Mouse (Mus musculus) midbrain, embryonic 15.5 days (tissue): ENCODE measurements around the gene Ppp1r13l. TPM values are rescaled to one million over a fixed set of nuclear protein-coding genes. Genes with fewer than 3 reads are reported as not detected.

Experiments
- ATAC-seq: fragments of 200-750 bp; cut with Nextera tagmentation; replicated peaks from 2 replicates; pipeline ENCODE4 v1.8.0; 2017; ENCODE audit warnings: moderate TSS enrichment
- H3K27ac ChIP-seq: fragments of 300-500 bp; sonication (generic); 2 replicates; pipeline ENCODE4 v1.5.1; 2015; ENCODE audit warnings: mild to moderate bottlenecking, inconsistent platforms
- H3K27me3 ChIP-seq: fragments of 300-500 bp; sonication (generic); replicated peaks from 2 replicates; pipeline ENCODE4 v1.6.1; 2015; ENCODE audit warnings: inconsistent platforms
- H3K36me3 ChIP-seq: fragments of 300-500 bp; sonication (generic); replicated peaks from 2 replicates; pipeline ENCODE4 v1.6.1; 2015; ENCODE audit warnings: inconsistent platforms
- H3K4me1 ChIP-seq: fragments of 300-500 bp; sonication (generic); 2 replicates; pipeline ENCODE4 v1.6.1; 2015; ENCODE audit warnings: inconsistent platforms
- H3K4me2 ChIP-seq: fragments of 300-500 bp; sonication (generic); 2 replicates; pipeline ENCODE4 v1.6.1; 2015; ENCODE audit warnings: inconsistent platforms, mild to moderate bottlenecking, moderate library complexity
- H3K4me3 ChIP-seq: fragments of 300-500 bp; sonication (generic); 2 replicates; pipeline ENCODE4 v1.5.1; 2015; ENCODE audit warnings: mild to moderate bottlenecking, inconsistent platforms
- H3K9ac ChIP-seq: fragments of 300-500 bp; sonication (generic); 2 replicates; pipeline ENCODE4 v1.6.1; 2015; ENCODE audit warnings: mild to moderate bottlenecking, inconsistent platforms
- H3K9me3 ChIP-seq: fragments of 300-500 bp; sonication (generic); 2 replicates; pipeline ENCODE4 v1.6.1; 2016; ENCODE audit warnings: inconsistent platforms
- WGBS: fragments of 180-500 bp; shearing (Covaris S2); methylation state at CpG from one replicate; pipeline ENCODE4 v1.1.7; 2015; ENCODE audit warnings: mixed read lengths; 5-methylcytosine and 5-hydroxymethylcytosine counted together
- polyA plus RNA-seq: library from polyadenylated mRNA; unstranded; fragments of >200 nt; fragmentation: Nextera tagmentation; extraction: Ambion mirVana; gene quantifications from 2 replicates; pipeline ENCODE4 v1.2.1, GENCODE M21; 2015

Ppp1r13l gene
- polyA plus RNA-seq, 1 experiment from 2014 or later: 2.5 TPM

DNA sequence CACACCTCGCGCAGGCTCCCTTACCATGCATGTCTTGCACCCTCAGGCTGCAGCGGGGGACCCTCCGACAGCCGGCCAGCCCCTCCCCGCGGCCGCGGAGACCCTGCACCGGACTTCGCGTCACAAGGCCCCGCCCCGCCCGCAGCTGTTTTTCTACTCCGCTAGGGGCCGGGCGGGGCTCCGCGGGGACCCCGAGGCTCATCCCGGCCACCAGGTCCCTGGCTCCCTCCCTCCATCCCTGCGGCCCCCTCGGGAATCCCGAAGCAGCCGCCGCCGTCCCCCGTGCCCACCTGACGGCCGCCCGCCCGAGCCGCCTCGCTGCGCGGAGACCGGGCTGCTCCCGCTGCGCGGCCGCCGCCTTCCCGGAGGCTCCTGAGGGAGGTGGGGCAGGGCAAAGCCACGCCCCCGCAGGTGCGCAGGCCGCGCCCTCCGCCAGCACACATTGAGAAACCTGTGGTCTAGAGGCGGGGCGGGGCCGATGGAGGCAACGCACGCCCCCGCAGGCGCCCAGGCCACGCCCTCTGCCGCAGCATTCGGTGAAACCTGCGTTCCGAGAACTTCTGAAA is 44.3 kb downstream of the Ppp1r13l start, which contains the start of gene Klc3:
Klc3 (minus strand) TSS at position 374 of the 566 bp plus-strand sequence.
- H3K4me3 ChIP-seq: peak within 1 kb of the TSS; percentile 50
- ATAC-seq: no peak
- H3K27ac ChIP-seq: no peak within 1 kb of the TSS
- peak within 1 kb of the TSS; percentile 48 for H3K9ac ChIP-seq
- peaks cover 14% of the 10 kb centered on the region for H3K4me1 ChIP-seq
- H3K36me3 ChIP-seq: no peaks in the 10 kb centered on the region
- under 1% methylated on average over 59 of the region's 62 CpGs for WGBS
- H3K9me3 ChIP-seq: no peaks in the 10 kb centered on the region
- peak within 1 kb of the TSS; percentile 95 for H3K4me2 ChIP-seq
- peaks cover 45% of the 10 kb centered on the region for H3K27me3 ChIP-seq

DNA sequence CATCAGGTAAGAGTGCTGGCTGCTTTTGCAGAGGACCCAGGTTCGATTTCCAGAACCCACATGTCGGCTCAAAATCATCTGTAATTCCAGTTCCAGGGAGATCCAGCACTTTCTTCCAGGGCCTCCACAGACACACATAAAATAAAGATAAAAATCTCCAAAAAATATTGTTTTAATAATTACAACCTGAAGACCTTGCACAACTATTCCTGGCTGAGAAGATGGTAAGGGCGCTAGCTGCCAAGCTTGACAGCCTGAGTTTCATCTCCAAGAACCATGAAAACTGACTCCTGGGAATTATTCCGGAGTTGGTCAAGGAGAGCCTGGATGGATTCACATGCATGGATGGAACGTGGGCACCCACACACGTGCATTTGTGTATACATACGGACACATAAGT is 44.9 kb downstream of the Ppp1r13l start, which contains the start of gene Ckm:
Ckm (plus strand) TSS at position 301 of the 400 bp plus-strand sequence.
- H3K36me3 ChIP-seq: no peaks in the 10 kb centered on the region
- H3K27ac ChIP-seq: no peak within 1 kb of the TSS
- H3K4me1 ChIP-seq: peaks cover 14% of the 10 kb centered on the region
- peak within 1 kb of the TSS; percentile 95 for H3K4me2 ChIP-seq
- WGBS: 46% methylated on average over 7 of the region's 7 CpGs
- H3K9me3 ChIP-seq: no peaks in the 10 kb centered on the region
- H3K9ac ChIP-seq: peak within 1 kb of the TSS; percentile 48
- peak within 1 kb of the TSS; percentile 50 for H3K4me3 ChIP-seq
- ATAC-seq: no peak
- peaks cover 40% of the 10 kb centered on the region for H3K27me3 ChIP-seq

DNA sequence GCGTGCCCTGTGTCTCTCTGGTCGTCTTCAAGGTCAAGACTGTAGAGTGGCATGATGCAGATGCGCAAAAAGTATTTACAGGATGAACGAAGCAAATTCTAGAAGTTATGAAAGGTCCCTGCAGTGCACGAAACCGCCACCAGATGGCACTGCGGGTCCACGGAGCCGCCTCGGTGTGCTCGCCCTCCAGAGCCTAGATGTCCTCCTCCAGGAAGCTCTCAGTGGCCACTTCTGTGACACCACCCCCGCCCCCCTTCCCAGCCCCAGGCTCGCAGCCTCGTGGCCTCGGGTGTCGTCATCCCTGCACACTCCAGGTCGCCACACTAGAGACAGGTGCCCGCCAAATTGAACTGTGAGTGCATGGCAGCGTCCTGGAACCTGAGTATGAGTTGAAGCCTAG is 45.9 kb downstream of the Ppp1r13l start:
- 4% methylated on average over 19 of the region's 19 CpGs for WGBS
- H3K27ac ChIP-seq: no peak overlapping the region
- H3K4me2 ChIP-seq: peak overlapping the region; percentile 34
- H3K9me3 ChIP-seq: no peaks in the 10 kb centered on the region
- H3K27me3 ChIP-seq: peaks cover 39% of the 10 kb centered on the region
- no peak overlapping the region for H3K9ac ChIP-seq
- ATAC-seq: peak; percentile 78
- peaks cover 11% of the 10 kb centered on the region for H3K4me1 ChIP-seq
- H3K36me3 ChIP-seq: no peaks in the 10 kb centered on the region
- H3K4me3 ChIP-seq: no peak overlapping the region

DNA sequence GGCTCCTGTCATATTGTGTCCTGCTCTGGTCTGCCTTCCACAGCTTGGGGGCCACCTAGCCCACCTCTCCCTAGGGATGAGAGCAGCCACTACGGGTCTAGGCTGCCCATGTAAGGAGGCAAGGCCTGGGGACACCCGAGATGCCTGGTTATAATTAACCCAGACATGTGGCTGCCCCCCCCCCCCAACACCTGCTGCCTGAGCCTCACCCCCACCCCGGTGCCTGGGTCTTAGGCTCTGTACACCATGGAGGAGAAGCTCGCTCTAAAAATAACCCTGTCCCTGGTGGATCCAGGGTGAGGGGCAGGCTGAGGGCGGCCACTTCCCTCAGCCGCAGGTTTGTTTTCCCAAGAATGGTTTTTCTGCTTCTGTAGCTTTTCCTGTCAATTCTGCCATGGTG is 50.2 kb downstream of the Ppp1r13l start:
- Histone ChIP-seq H3K9ac (no peak overlapping the region), H3K9me3 (no peaks in the 10 kb centered on the region), H3K36me3 (no peaks in the 10 kb centered on the region), H3K27ac (no peak overlapping the region), H3K4me3 (no peak overlapping the region), H3K4me1 (no peaks in the 10 kb centered on the region), H3K27me3 (peaks cover 9% of the 10 kb centered on the region), H3K4me2 (no peak overlapping the region)
- WGBS: 60% methylated on average over 6 of the region's 6 CpGs
- ATAC-seq: no peak

DNA sequence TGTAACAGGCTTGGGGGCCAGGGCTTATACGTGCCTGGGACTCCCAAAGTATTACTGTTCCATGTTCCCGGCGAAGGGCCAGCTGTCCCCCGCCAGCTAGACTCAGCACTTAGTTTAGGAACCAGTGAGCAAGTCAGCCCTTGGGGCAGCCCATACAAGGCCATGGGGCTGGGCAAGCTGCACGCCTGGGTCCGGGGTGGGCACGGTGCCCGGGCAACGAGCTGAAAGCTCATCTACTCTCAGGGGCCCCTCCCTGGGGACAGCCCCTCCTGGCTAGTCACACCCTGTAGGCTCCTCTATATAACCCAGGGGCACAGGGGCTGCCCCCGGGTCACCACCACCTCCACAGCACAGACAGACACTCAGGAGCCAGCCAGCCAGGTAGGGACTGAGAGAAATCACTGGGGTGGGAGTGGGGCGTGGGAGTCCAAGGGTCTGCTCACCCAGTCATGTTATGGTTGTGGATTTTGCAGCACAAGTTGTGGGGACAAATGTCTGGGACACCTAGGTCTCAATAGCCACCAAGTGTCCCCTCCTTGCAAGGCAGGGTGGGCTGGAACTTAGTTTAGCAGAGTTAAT is 51.3 kb downstream of the Ppp1r13l start:
- 76% methylated on average over 11 of the region's 11 CpGs for WGBS
- Histone ChIP-seq H3K4me2 (no peak overlapping the region), H3K4me3 (no peak overlapping the region), H3K27me3 (0 out of 2 replicates have a peak, but pooled peaks cover 3% of the 10 kb centered on the region), H3K9ac (no peak overlapping the region), H3K9me3 (no peaks in the 10 kb centered on the region), H3K36me3 (no peaks in the 10 kb centered on the region), H3K27ac (no peak overlapping the region), H3K4me1 (no peaks in the 10 kb centered on the region)
- ATAC-seq: no peak

DNA sequence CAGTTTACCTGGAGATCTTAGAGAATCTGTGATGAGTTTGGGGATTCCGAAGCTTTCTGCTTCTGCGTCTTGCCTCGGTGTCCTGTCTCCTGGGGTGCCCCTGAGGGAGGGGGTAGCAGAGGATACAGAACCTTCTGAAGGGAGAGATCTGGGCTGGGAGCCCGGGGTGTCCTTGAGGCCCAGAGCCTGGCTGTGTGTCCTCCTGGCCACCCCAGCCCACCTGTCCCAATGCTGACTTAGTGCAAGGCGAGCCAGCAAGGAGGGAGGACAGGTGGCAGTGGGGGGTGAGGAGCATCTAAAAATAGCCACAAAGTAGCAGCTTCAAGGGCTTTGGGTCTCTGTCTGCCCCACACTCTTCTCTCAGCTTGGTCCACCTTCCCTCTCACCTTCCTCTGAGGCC is 52.2 kb downstream of the Ppp1r13l start:
- no peak overlapping the region for H3K9ac ChIP-seq
- ATAC-seq: no peak
- H3K27ac ChIP-seq: no peak overlapping the region
- no peaks in the 10 kb centered on the region for H3K4me1 ChIP-seq
- H3K4me2 ChIP-seq: no peak overlapping the region
- H3K27me3 ChIP-seq: 0 out of 2 replicates have a peak, but pooled peaks cover 3% of the 10 kb centered on the region
- H3K36me3 ChIP-seq: no peaks in the 10 kb centered on the region
- H3K9me3 ChIP-seq: no peaks in the 10 kb centered on the region
- H3K4me3 ChIP-seq: no peak overlapping the region
- WGBS: 81% methylated on average over 5 of the region's 5 CpGs

DNA sequence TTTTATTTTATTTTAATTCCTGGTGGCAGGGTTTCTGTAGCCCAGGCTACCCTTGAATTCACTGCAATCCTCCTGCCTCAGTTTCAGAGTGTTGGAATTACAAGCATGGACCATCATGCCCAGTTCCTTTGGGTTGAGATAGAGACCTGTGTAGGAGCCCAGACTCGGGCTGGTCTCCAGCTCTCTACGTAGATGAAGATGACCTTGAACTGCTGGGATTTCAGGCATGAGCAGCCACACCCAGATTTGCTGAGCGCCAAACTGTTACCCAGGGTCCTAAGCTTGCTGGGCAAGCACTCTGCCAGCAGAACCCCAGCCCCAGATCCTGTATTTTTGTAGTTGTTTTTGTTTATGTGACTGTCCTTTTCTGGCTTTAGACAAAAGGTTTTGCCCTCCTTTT is 54.0 kb downstream of the Ppp1r13l start:
- Histone ChIP-seq H3K4me1 (no peaks in the 10 kb centered on the region), H3K27ac (no peak overlapping the region), H3K4me3 (no peak overlapping the region), H3K27me3 (peaks cover 6% of the 10 kb centered on the region; the same call in 1 of the 2 replicates), H3K9me3 (no peaks in the 10 kb centered on the region), H3K4me2 (no peak overlapping the region), H3K36me3 (no peaks in the 10 kb centered on the region), H3K9ac (no peak overlapping the region)
- WGBS: 89% methylated on average over 3 of the region's 3 CpGs
- no peak for ATAC-seq

DNA sequence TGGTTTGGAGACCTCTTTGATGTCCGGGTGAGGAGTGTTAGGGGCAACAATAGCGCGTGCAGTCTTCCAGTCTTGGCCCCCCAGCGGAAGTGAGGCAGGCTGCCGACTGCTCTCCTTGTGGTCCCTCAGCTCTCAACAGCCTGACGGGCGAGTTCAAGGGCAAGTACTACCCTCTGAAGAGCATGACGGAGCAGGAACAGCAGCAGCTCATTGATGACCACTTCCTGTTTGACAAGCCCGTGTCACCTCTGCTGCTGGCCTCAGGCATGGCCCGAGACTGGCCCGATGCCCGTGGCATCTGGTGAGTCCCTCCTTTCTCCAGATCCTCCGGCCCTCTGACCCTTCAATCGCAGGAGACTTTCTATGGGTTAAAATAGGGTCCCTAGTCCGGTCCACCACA is 57.0 kb downstream of the Ppp1r13l start:
- Histone ChIP-seq H3K4me3 (no peak overlapping the region), H3K9me3 (no peaks in the 10 kb centered on the region), H3K9ac (no peak overlapping the region), H3K4me2 (no peak overlapping the region), H3K27ac (no peak overlapping the region), H3K27me3 (peaks cover 29% of the 10 kb centered on the region), H3K4me1 (peaks cover 10% of the 10 kb centered on the region; the same call in 1 of the 2 replicates), H3K36me3 (no peaks in the 10 kb centered on the region)
- 79% methylated on average over 15 of the region's 15 CpGs for WGBS
- no peak for ATAC-seq

DNA sequence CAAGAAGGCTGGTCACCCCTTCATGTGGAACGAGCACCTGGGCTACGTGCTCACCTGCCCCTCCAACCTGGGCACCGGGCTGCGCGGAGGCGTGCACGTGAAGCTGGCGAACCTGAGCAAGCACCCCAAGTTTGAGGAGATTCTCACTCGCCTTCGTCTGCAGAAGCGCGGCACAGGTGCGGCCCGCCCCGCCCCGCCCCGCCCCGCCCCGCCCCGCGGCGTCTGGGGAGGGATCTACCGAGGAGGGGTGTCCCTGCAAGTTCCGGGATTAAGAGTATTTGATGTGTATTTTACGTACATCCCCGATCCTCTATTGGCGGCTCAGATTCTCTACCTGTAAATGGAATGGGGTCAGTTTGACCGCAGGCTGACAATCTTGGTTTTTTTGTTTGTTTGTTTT is 60.6 kb downstream of the Ppp1r13l start:
- no peak overlapping the region for H3K27ac ChIP-seq
- peaks cover 10% of the 10 kb centered on the region; the same call in 1 of the 2 replicates for H3K4me1 ChIP-seq
- H3K4me3 ChIP-seq: no peak overlapping the region
- WGBS: 7% methylated on average over 28 of the region's 28 CpGs
- 0 out of 2 replicates have a peak, but pooled peaks cover 6% of the 10 kb centered on the region for H3K36me3 ChIP-seq
- H3K9ac ChIP-seq: no peak overlapping the region
- H3K4me2 ChIP-seq: no peak overlapping the region
- peaks cover 33% of the 10 kb centered on the region for H3K27me3 ChIP-seq
- H3K9me3 ChIP-seq: no peaks in the 10 kb centered on the region
- no peak for ATAC-seq

DNA sequence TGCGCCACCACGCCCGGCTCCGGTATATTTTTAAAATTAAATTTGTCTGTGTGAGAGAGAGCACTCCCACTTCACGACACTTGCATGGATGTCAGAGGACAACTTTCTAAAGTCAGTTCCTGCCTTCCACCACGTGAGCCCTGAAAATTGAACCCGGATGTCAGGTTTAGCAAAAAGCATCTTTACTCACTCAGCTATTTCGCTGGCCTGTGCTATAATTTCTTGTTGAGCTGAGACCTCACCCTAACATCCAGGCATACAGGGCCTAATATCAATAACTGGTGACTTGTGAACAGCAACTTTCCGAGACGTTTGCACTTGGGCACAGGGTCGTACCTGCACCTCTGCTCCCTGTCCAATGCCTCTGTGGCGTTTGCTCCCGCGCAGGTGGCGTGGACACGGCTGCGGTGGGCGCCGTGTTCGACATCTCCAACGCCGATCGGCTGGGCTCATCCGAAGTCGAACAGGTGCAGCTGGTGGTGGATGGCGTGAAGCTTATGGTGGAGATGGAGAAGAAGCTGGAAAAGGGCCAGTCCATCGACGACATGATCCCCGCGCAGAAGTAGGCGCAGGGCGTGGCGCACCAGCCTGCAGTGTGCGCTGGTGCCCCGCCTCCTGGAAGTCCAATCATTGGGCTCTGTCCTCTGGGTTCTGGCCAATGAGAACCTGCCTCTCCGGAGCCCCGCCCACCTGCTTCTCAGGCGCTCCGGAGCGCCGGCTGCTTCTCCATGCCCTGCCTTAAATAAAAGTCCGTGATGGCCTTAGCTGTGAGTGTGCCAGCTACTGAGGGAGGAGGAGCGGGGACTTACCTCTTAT is 61.5 kb downstream of the Ppp1r13l start:
- 13% methylated on average over 43 of the region's 43 CpGs for WGBS
- no peak overlapping the region for H3K27ac ChIP-seq
- peaks cover 33% of the 10 kb centered on the region for H3K27me3 ChIP-seq
- peak overlapping the region; percentile 43 for H3K9ac ChIP-seq
- 0 out of 2 replicates have a peak, but pooled peaks cover 10% of the 10 kb centered on the region for H3K36me3 ChIP-seq
- peak; percentile 96 for ATAC-seq
- no peaks in the 10 kb centered on the region for H3K9me3 ChIP-seq
- H3K4me1 ChIP-seq: peaks cover 10% of the 10 kb centered on the region; the same call in 1 of the 2 replicates
- peak overlapping the region; percentile 49 for H3K4me3 ChIP-seq
- peak overlapping the region; percentile 88 for H3K4me2 ChIP-seq

DNA sequence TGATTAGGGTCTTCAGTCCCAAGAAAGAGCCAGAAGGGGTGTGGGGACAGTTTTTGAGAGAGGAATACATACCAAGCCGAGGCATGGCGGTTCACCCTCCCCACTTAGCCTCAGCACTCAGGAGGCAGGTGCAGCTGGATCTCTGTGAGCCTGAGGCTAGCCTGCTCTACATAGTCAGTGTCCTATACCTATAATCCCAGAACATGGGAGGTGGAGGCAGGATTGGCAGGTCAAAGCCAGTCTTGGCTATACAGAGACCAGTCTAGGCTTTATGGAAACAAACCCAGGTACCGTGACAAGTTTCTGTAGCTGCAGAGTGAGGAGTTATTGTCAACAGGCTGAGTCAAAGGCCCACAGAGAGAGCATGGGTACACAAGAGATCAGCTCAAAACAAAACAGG is 63.5 kb downstream of the Ppp1r13l start:
- no peak overlapping the region for H3K4me2 ChIP-seq
- H3K27ac ChIP-seq: no peak overlapping the region
- H3K27me3 ChIP-seq: peaks cover 32% of the 10 kb centered on the region
- WGBS: 86% methylated on average over 3 of the region's 3 CpGs
- no peaks in the 10 kb centered on the region for H3K9me3 ChIP-seq
- peaks cover 10% of the 10 kb centered on the region; the same call in 1 of the 2 replicates for H3K4me1 ChIP-seq
- no peak for ATAC-seq
- peaks cover 24% of the 10 kb centered on the region for H3K36me3 ChIP-seq
- no peak overlapping the region for H3K9ac ChIP-seq
- H3K4me3 ChIP-seq: no peak overlapping the region

DNA sequence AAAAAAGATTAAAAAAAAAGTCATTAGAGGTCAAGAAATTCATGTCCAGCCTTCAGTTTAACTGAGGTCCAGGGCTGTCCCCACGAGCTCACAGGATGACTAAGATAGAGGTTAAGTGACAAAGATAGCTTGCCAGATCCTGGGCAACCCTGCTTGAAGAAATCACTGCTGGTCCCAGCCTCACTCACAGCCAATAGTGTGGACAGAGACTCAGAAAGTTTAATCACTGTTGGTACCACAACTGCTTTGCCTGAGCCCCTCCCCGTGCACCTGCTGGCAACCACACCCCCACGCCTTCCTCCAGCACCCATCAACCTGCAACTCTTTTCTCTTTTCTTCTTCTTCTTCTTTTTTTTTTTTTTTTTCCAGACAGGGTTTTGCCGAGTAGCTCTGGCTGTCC is 64.5 kb downstream of the Ppp1r13l start:
- no peak overlapping the region for H3K4me2 ChIP-seq
- H3K9me3 ChIP-seq: no peaks in the 10 kb centered on the region
- peaks cover 22% of the 10 kb centered on the region for H3K27me3 ChIP-seq
- ATAC-seq: no peak
- peaks cover 34% of the 10 kb centered on the region for H3K36me3 ChIP-seq
- H3K4me3 ChIP-seq: no peak overlapping the region
- 63% methylated on average over 4 of the region's 4 CpGs for WGBS
- H3K27ac ChIP-seq: no peak overlapping the region
- H3K9ac ChIP-seq: no peak overlapping the region
- H3K4me1 ChIP-seq: peaks cover 10% of the 10 kb centered on the region; the same call in 1 of the 2 replicates
